Mouse (Mus musculus): ENCODE data around the gene Camta1.
A peak's percentile ranks its signal among the peaks of the same experiment; 100 is the strongest.

The Camta1 gene

GRCm38 (mm10) chr4:151732668-151733067 is 129.0 kb downstream of the Camta1 start:
- DNase-seq: no peak

GRCm38 (mm10) chr4:151730037-151730759 is 131.5 kb downstream of the Camta1 start:
- no peak for DNase-seq

- no peak for DNase-seq
Measured at GRCm38 (mm10) chr4:151729116-151729515, 132.6 kb downstream of the Camta1 start.

- no peak for DNase-seq
Measured at GRCm38 (mm10) chr4:151728391-151729065, 133.1 kb downstream of the Camta1 start.

- no peak for DNase-seq
Measured at GRCm38 (mm10) chr4:151726396-151726795, 135.3 kb downstream of the Camta1 start.

GRCm38 (mm10) chr4:151724897-151725296 is 136.8 kb downstream of the Camta1 start:
- no peak for DNase-seq

- no peak for DNase-seq
Measured at GRCm38 (mm10) chr4:151720722-151721467, 140.8 kb downstream of the Camta1 start.

- no peak for DNase-seq
Measured at GRCm38 (mm10) chr4:151718866-151719475, 142.7 kb downstream of the Camta1 start.

DNA sequence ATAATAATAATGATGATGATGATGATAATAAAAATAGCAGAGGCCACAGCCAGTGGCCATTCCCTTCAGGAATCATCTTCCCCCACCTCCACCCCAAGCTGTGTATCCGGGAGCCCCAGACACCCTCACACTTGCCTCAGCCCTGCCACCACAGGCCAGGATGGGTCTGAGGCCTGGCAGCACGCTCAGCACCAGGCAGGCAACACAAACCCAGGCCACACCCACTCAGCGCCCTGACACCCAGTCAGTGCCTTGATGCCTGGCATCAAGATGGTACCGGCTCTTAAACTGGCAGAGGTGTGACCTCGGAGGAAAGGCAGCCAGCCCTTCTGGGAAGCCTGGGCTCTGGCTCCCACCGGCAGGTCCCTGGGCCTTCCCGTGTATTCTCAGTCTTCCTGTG is 143.8 kb downstream of the Camta1 start:
- DNase-seq: no peak

GRCm38 (mm10) chr4:151713714-151714113 is 148.0 kb downstream of the Camta1 start:
- DNase-seq: peak; percentile 91

GRCm38 (mm10) chr4:151711406-151711805 is 150.3 kb downstream of the Camta1 start:
- DNase-seq: no peak

- DNase-seq: no peak
Measured at GRCm38 (mm10) chr4:151710522-151710921, 151.2 kb downstream of the Camta1 start.

- peak; percentile 89 for DNase-seq
Measured at GRCm38 (mm10) chr4:151709269-151709668, 152.4 kb downstream of the Camta1 start.

DNA sequence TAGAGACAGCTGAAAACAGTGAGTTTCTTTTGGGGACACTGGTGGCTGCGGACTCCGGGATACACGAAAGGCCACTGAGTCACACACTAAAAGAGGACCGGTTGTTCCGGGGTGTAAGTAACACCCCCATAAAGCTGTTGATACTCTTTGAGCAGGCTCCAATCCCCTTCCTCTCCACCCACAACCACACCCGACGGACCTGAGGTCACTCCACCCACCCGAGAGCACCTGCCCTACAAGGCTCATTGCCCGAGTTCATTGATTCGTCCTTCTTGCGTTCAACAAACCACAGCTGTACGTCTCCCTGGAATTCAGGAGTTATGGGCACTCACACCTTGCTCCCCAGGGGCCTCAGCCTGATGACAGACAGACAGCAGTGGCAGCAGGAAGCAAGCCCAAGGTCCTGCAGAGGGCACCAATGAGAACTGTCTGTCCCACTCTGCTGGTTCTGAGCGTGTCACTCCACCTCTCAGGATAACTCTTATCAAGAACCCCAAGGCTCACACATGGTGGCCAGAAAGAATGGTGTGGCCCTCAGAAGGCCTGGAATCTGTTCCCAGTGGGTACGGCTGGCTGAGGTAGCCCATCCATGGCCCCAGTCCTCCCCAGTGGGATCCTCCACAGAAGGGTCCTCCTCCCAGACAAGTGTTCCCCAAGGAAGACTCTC is 158.5 kb downstream of the Camta1 start:
- DNase-seq: no peak

- no peak for DNase-seq
Measured at GRCm38 (mm10) chr4:151702463-151702862, 159.2 kb downstream of the Camta1 start.

DNA sequence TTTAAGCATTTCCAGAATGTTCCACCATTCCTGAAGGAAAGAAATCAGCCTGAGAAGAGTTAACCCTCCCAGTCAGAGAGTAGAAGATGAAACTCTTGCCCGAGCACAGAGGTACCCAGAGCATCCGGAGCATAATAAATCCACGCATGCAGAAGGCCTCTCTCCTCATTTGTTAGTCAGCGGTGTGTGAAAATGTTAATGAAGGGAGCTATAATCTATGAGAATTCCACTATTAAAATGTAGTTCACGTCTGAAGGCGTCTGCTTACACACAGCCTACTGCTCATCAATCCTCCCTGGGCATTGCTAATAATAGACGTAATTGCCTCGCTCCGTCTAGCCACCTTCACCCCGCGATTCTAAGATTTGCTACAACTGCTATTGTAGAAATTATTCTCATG is 165.7 kb downstream of the Camta1 start:
- no peak for DNase-seq

- no peak for DNase-seq
Measured at GRCm38 (mm10) chr4:151694531-151694930, 167.1 kb downstream of the Camta1 start.

GRCm38 (mm10) chr4:151694047-151694446 is 167.6 kb downstream of the Camta1 start:
- no peak for DNase-seq

- no peak for DNase-seq
Measured at GRCm38 (mm10) chr4:151690041-151690440, 171.6 kb downstream of the Camta1 start.

DNA sequence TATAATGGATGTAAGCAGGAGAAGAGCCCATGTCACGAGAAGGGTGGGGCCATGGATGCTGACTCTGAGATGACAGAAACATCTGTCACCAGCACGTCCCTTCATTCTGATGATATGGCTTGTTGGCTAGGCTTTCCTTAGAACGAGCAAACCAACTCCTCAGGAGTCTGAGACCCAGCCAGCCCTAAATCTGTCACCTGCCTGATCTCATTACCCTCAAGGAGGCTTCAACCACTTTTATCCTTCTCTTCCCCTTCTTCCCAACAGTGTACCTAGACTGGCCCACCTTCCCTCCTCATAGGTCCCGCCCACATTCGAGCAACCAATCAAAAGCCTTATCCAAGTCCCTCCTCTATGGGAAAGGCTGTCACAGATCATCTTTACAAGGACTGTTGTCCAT is 173.5 kb downstream of the Camta1 start:
- DNase-seq: no peak

GRCm38 (mm10) chr4:151684596-151684995 is 177.1 kb downstream of the Camta1 start:
- DNase-seq: no peak

DNA sequence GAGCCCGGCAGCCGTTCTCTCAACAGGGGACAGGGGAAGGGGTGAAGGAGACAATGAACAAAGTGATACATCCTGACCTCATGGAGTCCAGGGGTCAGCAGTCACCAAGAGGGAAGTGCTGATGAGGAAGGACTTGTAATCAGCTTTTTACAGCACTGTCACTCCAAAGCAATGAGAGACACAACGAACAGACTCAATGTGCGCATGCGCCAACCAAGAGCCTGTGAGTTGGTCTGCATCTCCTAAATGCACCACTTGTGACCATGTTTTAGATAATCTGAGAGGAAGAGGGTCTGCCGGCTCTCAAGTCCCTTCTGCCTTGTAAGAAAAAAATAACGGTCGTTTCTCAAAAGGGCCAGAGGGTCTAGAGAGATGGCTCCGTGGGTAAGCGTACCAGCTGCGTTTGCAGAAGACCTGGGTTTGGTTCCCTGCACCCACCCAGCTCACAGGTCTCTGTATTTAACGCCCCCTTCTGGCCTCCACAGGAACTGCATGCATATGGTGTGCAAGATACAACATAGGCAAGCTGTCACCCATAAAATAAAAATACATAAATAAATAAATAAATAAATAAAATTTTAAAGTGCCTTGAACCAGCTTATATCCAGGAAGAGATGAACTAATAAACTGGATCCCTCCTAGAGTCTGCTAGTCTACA is 178.7 kb downstream of the Camta1 start:
- DNase-seq: no peak
